27 mouse cellular contexts compared by ENCODE assay signal in genomic region chr3:141218561-141218960, GRCm38 (mm10). TPM values are rescaled to one million over a fixed set of nuclear protein-coding genes. Genes with fewer than 3 reads are reported as not detected.
DNase-seq lines count a peak whose midpoint lies in the region; ATAC-seq and TF ChIP-seq lines count a peak whose summit lies in the region.
"Had no signal": no experiment of that assay in that cellular context is flagged by ENCODE, and none has a peak within 500 bp of the region (broad histone marks: within the 10 kb centered on the region; RNA-seq: fewer than 3 reads in every experiment).

No protein-coding gene starts in this region.

- no peaks in the 10 kb centered on the region for H3K4me1 ChIP-seq in kidney, postnatal 0 days (replicated peaks; ENCODE audit: insufficient read depth, low read length)
- H3K4me1 ChIP-seq in G1E (ENCODE audit: insufficient read depth, low read depth, low read length): no peaks in the 10 kb centered on the region
- H3K4me1 ChIP-seq: hindbrain, embryonic 13.5 days had no signal

- 27% methylated on average over 2 of the region's 2 CpGs for WGBS in kidney, postnatal 0 days

- no peak for TF ChIP-seq CTCF in kidney, postnatal 0 days (IDR thresholded peaks at IDR 0.05; ENCODE audit: low read depth)
- no peak for TF ChIP-seq CTCF in G1E (IDR thresholded peaks at IDR 0.05; ENCODE audit: low read depth, low read length)

- no peak for ATAC-seq in kidney, postnatal 0 days (replicated peaks; ENCODE audit: low FRiP score, low read depth)
- ATAC-seq in G1E (ENCODE audit: extremely low read depth, insufficient number of reproducible peaks, low FRiP score, poor library complexity, severe bottlenecking): peak; percentile 73
- ATAC-seq in common myeloid progenitor, adult 5-6 weeks (replicated peaks; ENCODE audit: low read depth, poor library complexity, severe bottlenecking): peak; percentile 54; the same call in 1 of the 2 replicates
- ATAC-seq: activated CD4-positive, CD25-positive, alpha-beta regulatory T cell, adult 4 months; CD4-positive, CD25-positive, alpha-beta regulatory T cell, adult 4 months; forebrain, embryonic 15.5 days; hindbrain, postnatal 0 days; Patski had no signal

- H3K27me3 ChIP-seq in kidney, postnatal 0 days (ENCODE audit: insufficient read depth, low read length): no peaks in the 10 kb centered on the region
- no peaks in the 10 kb centered on the region for H3K27me3 ChIP-seq in G1E (ENCODE audit: insufficient read depth, low read length)
- H3K27me3 ChIP-seq: embryonic facial prominence, embryonic 12.5 days; forebrain, embryonic 15.5 days; hindbrain, embryonic 13.5 days; Patski had no signal

- no peak overlapping the region for H3K27ac ChIP-seq in kidney, postnatal 0 days
- H3K27ac ChIP-seq: embryonic facial prominence, embryonic 12.5 days; forebrain, embryonic 15.5 days; hindbrain, embryonic 13.5 days; hindbrain, postnatal 0 days had no signal

- H3K9me3 ChIP-seq in kidney, postnatal 0 days (replicated peaks; ENCODE audit: low read length): no peaks in the 10 kb centered on the region
- H3K9me3 ChIP-seq in G1E (replicated peaks): no peaks in the 10 kb centered on the region
- H3K9me3 ChIP-seq: embryonic facial prominence, embryonic 12.5 days; forebrain, embryonic 15.5 days; hindbrain, embryonic 13.5 days had no signal

- peak; percentile 31 for DNase-seq in kidney, postnatal 0 days (ENCODE audit: low spot score)
- no peak for DNase-seq in kidney, adult 8-10 months
- no peak for DNase-seq in G1E (ENCODE audit: low spot score)
- DNase-seq in lung, postnatal 25 days (ENCODE audit: low spot score): peak; percentile 24
- no peak for DNase-seq in neural tube, embryonic 10.5 days (ENCODE audit: extremely low spot score, low spot score)
- no peak for DNase-seq in left cerebral cortex, adult 18-20 months (ENCODE audit: low spot score in 2 of 2)
- DNase-seq: adrenal gland, postnatal 14 days; B cell, adult 2 months; cerebellum, adult 11-12 months; cerebellum, adult 9-10 months; cerebellum, postnatal 36 days; gastrocnemius, postnatal 36 days; heart, adult 11 months; heart, postnatal 14 days had no signal

- H3K9ac ChIP-seq in kidney, postnatal 0 days (ENCODE audit: low read depth, low read length): no peak overlapping the region
- H3K9ac ChIP-seq: embryonic facial prominence, embryonic 12.5 days; forebrain, embryonic 15.5 days; hindbrain, embryonic 13.5 days had no signal

- no peak overlapping the region for H3K4me2 ChIP-seq in kidney, postnatal 0 days (ENCODE audit: low read length)
- H3K4me2 ChIP-seq: embryonic facial prominence, embryonic 12.5 days; forebrain, embryonic 15.5 days; hindbrain, embryonic 13.5 days had no signal

- no peak overlapping the region for H3K4me3 ChIP-seq in kidney, postnatal 0 days (replicated peaks; ENCODE audit: low read depth, low read length)
- H3K4me3 ChIP-seq in G1E (ENCODE audit: low read depth, low read length): no peak overlapping the region
- H3K4me3 ChIP-seq: embryonic facial prominence, embryonic 12.5 days; forebrain, embryonic 15.5 days; hindbrain, embryonic 13.5 days had no signal

- no peaks in the 10 kb centered on the region for H3K36me3 ChIP-seq in kidney, postnatal 0 days (ENCODE audit: insufficient read depth, low read length)
- no peaks in the 10 kb centered on the region for H3K36me3 ChIP-seq in G1E (replicated peaks)
- H3K36me3 ChIP-seq: embryonic facial prominence, embryonic 12.5 days; forebrain, embryonic 15.5 days; hindbrain, embryonic 13.5 days had no signal

RNA-seq across cellular contexts. Expression of gene Pdha2, which starts 6.4 kb away (rescaled TPM):
- not detected in 2 replicates for polyA plus RNA-seq in kidney, postnatal 0 days (2015; fragmentation: Nextera tagmentation; extraction: Ambion mirVana)
- total RNA-seq in G1E (2014; fragmentation: Nextera tagmentation) (not detected in 2 replicates), G1E (2017) (0.05 TPM in 1 of 2 replicates, not detected in the other)
- polyA plus RNA-seq in G1E (2012): not detected in 2 replicates
- not detected in 2 replicates for total RNA-seq in common myeloid progenitor, adult 5-6 weeks (2017)
- not detected for total RNA-seq in left cerebral cortex, adult 18-20 months (2021)
- total RNA-seq: adrenal gland, adult 18-20 months; adrenal gland, postnatal 14 days; gastrocnemius, adult 8-10 months; gastrocnemius, postnatal 36 days; heart, postnatal 14 days; hematopoietic stem cell, adult 5-6 weeks; hindbrain, postnatal 0 days had no signal
- polyA plus RNA-seq: activated CD4-positive, CD25-positive, alpha-beta regulatory T cell, adult 4 months; CD4-positive, CD25-positive, alpha-beta regulatory T cell, adult 4 months; embryonic facial prominence, embryonic 12.5 days; forebrain, embryonic 11.5 days; forebrain, embryonic 15.5 days; heart, embryonic 14.5 days; hindbrain, embryonic 13.5 days; hindbrain, postnatal 0 days; Patski had no signal

Comparison
In these comparisons a context has a peak if more than half of its experiments do, and no peak if none do; other contexts are left out.
1. DNase-seq: peak in kidney, postnatal 0 days (single experiment) and lung, postnatal 25 days (single experiment); none in kidney, adult 8-10 months (0 of 2), G1E (single experiment), neural tube, embryonic 10.5 days (single experiment) and left cerebral cortex, adult 18-20 months (0 of 2).